Mouse (Mus musculus) hindbrain, embryonic 14.5 days (tissue): ENCODE measurements around the gene Col5a1. TPM values are rescaled to one million over a fixed set of nuclear protein-coding genes. Genes with fewer than 3 reads are reported as not detected.

Source experiments
- ATAC-seq: fragments of 200-750 bp; cut with Nextera tagmentation; 2 replicates; pipeline ENCODE4 v1.8.0; 2017; ENCODE audit warnings: moderate number of reproducible peaks, mild to moderate bottlenecking, moderate TSS enrichment, moderate library complexity; ENCODE audit not compliant: low FRiP score
- DNase-seq: peaks from one replicate; pipeline ENCODE4 v3.0.0-alpha.2; 2015; ENCODE audit warnings: low spot score
- H3K27ac ChIP-seq: fragments of 300-500 bp; sonication (generic); 2 replicates; pipeline ENCODE4 v1.5.1; 2014; ENCODE audit warnings: mild to moderate bottlenecking, moderate library complexity
- H3K27me3 ChIP-seq: fragments of 300-500 bp; sonication (generic); 2 replicates; pipeline ENCODE4 v1.6.1; 2014; ENCODE audit warnings: mild to moderate bottlenecking, low read length, mixed read lengths; ENCODE audit not compliant: control insufficient read depth, insufficient read depth
- H3K36me3 ChIP-seq: fragments of 300-500 bp; sonication (generic); replicated peaks from 2 replicates; pipeline ENCODE4 v1.6.1; 2014; ENCODE audit not compliant: control insufficient read depth, insufficient read depth
- H3K4me1 ChIP-seq: fragments of 300-500 bp; sonication (generic); replicated peaks from 2 replicates; pipeline ENCODE4 v1.6.1; 2014; ENCODE audit warnings: antibody characterized with exemption, low read length, mixed read lengths; ENCODE audit not compliant: control insufficient read depth, insufficient read depth
- H3K4me2 ChIP-seq: fragments of 300-500 bp; sonication (generic); replicated peaks from 2 replicates; pipeline ENCODE4 v1.6.1; 2014; ENCODE audit warnings: mild to moderate bottlenecking, moderate library complexity
- H3K4me3 ChIP-seq: fragments of 300-500 bp; sonication (generic); replicated peaks from 2 replicates; pipeline ENCODE4 v1.5.1; 2014; ENCODE audit warnings: mild to moderate bottlenecking, low read length
- H3K9ac ChIP-seq: fragments of 300-500 bp; sonication (generic); 2 replicates; pipeline ENCODE4 v1.6.1; 2014
- H3K9me3 ChIP-seq: fragments of 300-500 bp; sonication (generic); 2 replicates; pipeline ENCODE4 v1.6.1; 2016; ENCODE audit warnings: low read length; ENCODE audit not compliant: control insufficient read depth
- WGBS: fragments of 180-500 bp; shearing (Covaris S2); extraction: QIAGEN DNeasy Blood & Tissue Kit; methylation state at CpG from one replicate; pipeline ENCODE4 v1.1.7; 2014; 5-methylcytosine and 5-hydroxymethylcytosine counted together
- polyA plus RNA-seq: library from polyadenylated mRNA; unstranded; fragments of >200 nt; fragmentation: Nextera tagmentation; extraction: Ambion mirVana; gene quantifications from 2 replicates; pipeline ENCODE4 v1.2.1, GENCODE M21; 2014

The Col5a1 gene
- polyA plus RNA-seq, 1 experiment from 2014 or later, result 14.7 TPM

- DNase-seq, result no peak
- H3K4me2 ChIP-seq, result no peak overlapping the region
- H3K9ac ChIP-seq, result no peak overlapping the region
- no peaks in the 10 kb centered on the region for H3K9me3 ChIP-seq
- H3K27me3 ChIP-seq, result no peaks in the 10 kb centered on the region
- H3K27ac ChIP-seq, result no peak overlapping the region
- ATAC-seq, result no peak
- 84% methylated on average over 9 of the region's 9 CpGs for WGBS
- H3K36me3 ChIP-seq, result no peaks in the 10 kb centered on the region
- no peak overlapping the region for H3K4me3 ChIP-seq
- no peaks in the 10 kb centered on the region for H3K4me1 ChIP-seq
These were observed 24.5 kb upstream of the Col5a1 start for GRCm38 (mm10) chr2:27861576-27862238.

GRCm38 (mm10) chr2:27864491-27865365, 21.5 kb upstream of the Col5a1 start:
- H3K36me3 ChIP-seq, result no peaks in the 10 kb centered on the region
- H3K4me3 ChIP-seq, result no peak overlapping the region
- no peaks in the 10 kb centered on the region for H3K9me3 ChIP-seq
- ATAC-seq (no peak), DNase-seq (no peak)
- H3K27ac ChIP-seq, result no peak overlapping the region
- H3K27me3 ChIP-seq, result no peaks in the 10 kb centered on the region
- no peak overlapping the region for H3K9ac ChIP-seq
- H3K4me1 ChIP-seq, result no peaks in the 10 kb centered on the region
- H3K4me2 ChIP-seq, result no peak overlapping the region
- WGBS, result 82% methylated on average over 18 of the region's 18 CpGs

- Histone ChIP-seq H3K4me1 (no peaks in the 10 kb centered on the region), H3K36me3 (no peaks in the 10 kb centered on the region), H3K9ac (no peak overlapping the region), H3K27ac (no peak overlapping the region), H3K27me3 (no peaks in the 10 kb centered on the region), H3K4me3 (no peak overlapping the region), H3K4me2 (no peak overlapping the region), H3K9me3 (no peaks in the 10 kb centered on the region)
- 89% methylated on average over 1 of the region's 1 CpGs for WGBS
- no peak for DNase-seq
- no peak for ATAC-seq
These were observed 15.6 kb upstream of the Col5a1 start for GRCm38 (mm10) chr2:27870586-27870985.

GRCm38 (mm10) chr2:27871056-27871455, 15.2 kb upstream of the Col5a1 start:
- Histone ChIP-seq H3K27me3 (no peaks in the 10 kb centered on the region), H3K4me2 (no peak overlapping the region), H3K4me1 (no peaks in the 10 kb centered on the region), H3K27ac (no peak overlapping the region), H3K9ac (no peak overlapping the region), H3K9me3 (no peaks in the 10 kb centered on the region), H3K36me3 (no peaks in the 10 kb centered on the region), H3K4me3 (no peak overlapping the region)
- 60% methylated on average over 4 of the region's 4 CpGs for WGBS
- DNase-seq (no peak), ATAC-seq (no peak)

GRCm38 (mm10) chr2:27872276-27872675, 13.9 kb upstream of the Col5a1 start:
- ATAC-seq (no peak), DNase-seq (no peak)
- H3K4me2 ChIP-seq, result no peak overlapping the region
- H3K27me3 ChIP-seq, result no peaks in the 10 kb centered on the region
- 0 out of 2 replicates have a peak, but pooled peaks cover 5% of the 10 kb centered on the region for H3K4me1 ChIP-seq
- no peak overlapping the region for H3K9ac ChIP-seq
- no peak overlapping the region for H3K4me3 ChIP-seq
- H3K27ac ChIP-seq, result no peak overlapping the region
- 71% methylated on average over 3 of the region's 3 CpGs for WGBS
- H3K36me3 ChIP-seq, result no peaks in the 10 kb centered on the region
- H3K9me3 ChIP-seq, result no peaks in the 10 kb centered on the region

GRCm38 (mm10) chr2:27873030-27873429, 13.2 kb upstream of the Col5a1 start:
- H3K27me3 ChIP-seq, result no peaks in the 10 kb centered on the region
- DNase-seq, result no peak
- H3K4me1 ChIP-seq, result 0 out of 2 replicates have a peak, but pooled peaks cover 5% of the 10 kb centered on the region
- no peak overlapping the region for H3K4me2 ChIP-seq
- no peaks in the 10 kb centered on the region for H3K36me3 ChIP-seq
- H3K9me3 ChIP-seq, result no peaks in the 10 kb centered on the region
- H3K27ac ChIP-seq, result no peak overlapping the region
- 83% methylated on average over 5 of the region's 5 CpGs for WGBS
- H3K9ac ChIP-seq, result no peak overlapping the region
- no peak overlapping the region for H3K4me3 ChIP-seq
- no peak for ATAC-seq

- Histone ChIP-seq H3K36me3 (no peaks in the 10 kb centered on the region), H3K9me3 (no peaks in the 10 kb centered on the region), H3K27me3 (no peaks in the 10 kb centered on the region), H3K4me2 (no peak overlapping the region), H3K9ac (no peak overlapping the region), H3K4me3 (no peak overlapping the region), H3K27ac (no peak overlapping the region), H3K4me1 (0 out of 2 replicates have a peak, but pooled peaks cover 5% of the 10 kb centered on the region)
- ATAC-seq (no peak), DNase-seq (no peak)
- WGBS, result 73% methylated on average over 3 of the region's 3 CpGs
These were observed 11.6 kb upstream of the Col5a1 start for GRCm38 (mm10) chr2:27874596-27874995.

- 72% methylated on average over 5 of the region's 5 CpGs for WGBS
- no peaks in the 10 kb centered on the region for H3K36me3 ChIP-seq
- H3K9ac ChIP-seq, result no peak overlapping the region
- no peak for DNase-seq
- H3K4me2 ChIP-seq, result no peak overlapping the region
- no peaks in the 10 kb centered on the region for H3K9me3 ChIP-seq
- no peak for ATAC-seq
- H3K27me3 ChIP-seq, result no peaks in the 10 kb centered on the region
- 0 out of 2 replicates have a peak, but pooled peaks cover 5% of the 10 kb centered on the region for H3K4me1 ChIP-seq
- H3K4me3 ChIP-seq, result no peak overlapping the region
- H3K27ac ChIP-seq, result no peak overlapping the region
These were observed 11.0 kb upstream of the Col5a1 start for GRCm38 (mm10) chr2:27875231-27875630.

- DNase-seq, result no peak
- 64% methylated on average over 5 of the region's 5 CpGs for WGBS
- ATAC-seq, result no peak
- H3K4me3 ChIP-seq, result no peak overlapping the region
- no peak overlapping the region for H3K4me2 ChIP-seq
- no peak overlapping the region for H3K9ac ChIP-seq
- H3K4me1 ChIP-seq, result 0 out of 2 replicates have a peak, but pooled peaks cover 5% of the 10 kb centered on the region
- H3K9me3 ChIP-seq, result no peaks in the 10 kb centered on the region
- no peak overlapping the region for H3K27ac ChIP-seq
- H3K27me3 ChIP-seq, result no peaks in the 10 kb centered on the region
- H3K36me3 ChIP-seq, result no peaks in the 10 kb centered on the region
These were observed 10.4 kb upstream of the Col5a1 start for GRCm38 (mm10) chr2:27875786-27876185.
